Mouse (Mus musculus) megakaryocyte, embryonic 14.5 days (primary cell): ENCODE data around the gene Uchl5.

Source experiments
- FLI1 ChIP-seq: IDR thresholded peaks from 2 replicates; pipeline ENCODE4 v1.6.1; 2012; ENCODE audit warnings: low read length, inconsistent platforms, mixed read lengths
- GATA1 ChIP-seq: IDR thresholded peaks from 3 replicates; pipeline ENCODE4 v1.6.1; 2012; ENCODE audit warnings: mixed read lengths, low read length, inconsistent platforms, borderline replicate concordance

DNA sequence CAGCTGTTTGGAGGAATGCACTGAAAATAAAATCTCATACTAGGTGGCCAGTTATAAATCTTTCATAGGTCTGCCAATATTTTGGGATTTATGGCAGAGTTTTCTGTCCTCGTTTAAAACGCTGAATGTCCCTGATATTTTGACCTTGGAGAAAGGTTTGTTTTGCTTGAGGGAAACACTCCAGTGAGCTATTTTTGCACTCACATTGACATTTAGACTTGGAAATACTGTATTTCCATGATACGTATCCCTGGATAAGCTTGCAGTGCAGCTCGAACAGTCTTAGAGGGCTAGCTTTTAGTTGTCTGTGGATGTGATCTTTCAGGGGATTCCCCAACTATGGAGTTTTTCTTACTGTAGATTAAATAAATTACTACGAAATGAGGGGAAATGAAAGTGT is 78.6 kb downstream of the Uchl5 start:
- TF ChIP-seq GATA1 (no peak), FLI1 (no peak)
